Mouse (Mus musculus) kidney, postnatal 0 days (tissue): Measurements from ENCODE around the gene Mxra8. TPM values are rescaled to one million over a fixed set of nuclear protein-coding genes. Genes with fewer than 3 reads are reported as not detected.

Experiments
- ATAC-seq: fragments of 200-750 bp; cut with Nextera tagmentation; replicated peaks from 2 replicates; pipeline ENCODE4 v1.8.0; 2017; ENCODE audit warnings: low read depth, moderate number of reproducible peaks, moderate TSS enrichment, moderate library complexity; ENCODE audit not compliant: low FRiP score
- DNase-seq: peaks from one replicate; pipeline ENCODE4 v3.0.0-alpha.2; 2016; ENCODE audit warnings: low spot score
- H3K27ac ChIP-seq: fragments of 300-500 bp; sonication (generic); 2 replicates; pipeline ENCODE4 v1.5.1; 2014; ENCODE audit warnings: mild to moderate bottlenecking
- H3K27me3 ChIP-seq: fragments of 300-500 bp; sonication (generic); 2 replicates; pipeline ENCODE4 v1.6.1; 2014; ENCODE audit warnings: low read length, mixed read lengths; ENCODE audit not compliant: insufficient read depth
- H3K36me3 ChIP-seq: fragments of 300-500 bp; sonication (generic); 2 replicates; pipeline ENCODE4 v1.6.1; 2014; ENCODE audit warnings: low read length, mixed read lengths; ENCODE audit not compliant: insufficient read depth
- H3K4me1 ChIP-seq: fragments of 300-500 bp; sonication (generic); replicated peaks from 2 replicates; pipeline ENCODE4 v1.6.1; 2014; ENCODE audit warnings: antibody characterized with exemption, low read length, mixed read lengths; ENCODE audit not compliant: insufficient read depth
- H3K4me2 ChIP-seq: fragments of 300-500 bp; sonication (generic); 2 replicates; pipeline ENCODE4 v1.6.1; 2014; ENCODE audit warnings: mild to moderate bottlenecking, low read length, moderate library complexity, mixed read lengths
- H3K4me3 ChIP-seq: fragments of 300-500 bp; sonication (generic); replicated peaks from 2 replicates; pipeline ENCODE4 v1.5.1; 2014; ENCODE audit warnings: low read depth, low read length
- H3K9ac ChIP-seq: fragments of 300-500 bp; sonication (generic); 2 replicates; pipeline ENCODE4 v1.6.1; 2014; ENCODE audit warnings: low read depth, low read length
- H3K9me3 ChIP-seq: fragments of 300-500 bp; sonication (generic); replicated peaks from 2 replicates; pipeline ENCODE4 v1.6.1; 2016; ENCODE audit warnings: low read length, inconsistent platforms, mixed read lengths
- CTCF ChIP-seq: IDR thresholded peaks from 2 replicates; pipeline ENCODE4 v1.5.1; 2016; ENCODE audit warnings: antibody characterized with exemption, low read depth, mild to moderate bottlenecking, moderate library complexity
- WGBS: fragments of 180-500 bp; shearing (Covaris S2); extraction: QIAGEN DNeasy Blood & Tissue Kit; methylation state at CpG from one replicate; pipeline ENCODE4 v1.1.7; 2014; 5-methylcytosine and 5-hydroxymethylcytosine counted together
- polyA plus RNA-seq: library from polyadenylated mRNA; unstranded; fragments of >200 nt; fragmentation: Nextera tagmentation; extraction: Ambion mirVana; gene quantifications from 2 replicates; pipeline ENCODE4 v1.2.1, GENCODE M21; 2015

Mxra8 gene
- polyA plus RNA-seq, 1 experiment from 2014 or later: 100 TPM

DNA sequence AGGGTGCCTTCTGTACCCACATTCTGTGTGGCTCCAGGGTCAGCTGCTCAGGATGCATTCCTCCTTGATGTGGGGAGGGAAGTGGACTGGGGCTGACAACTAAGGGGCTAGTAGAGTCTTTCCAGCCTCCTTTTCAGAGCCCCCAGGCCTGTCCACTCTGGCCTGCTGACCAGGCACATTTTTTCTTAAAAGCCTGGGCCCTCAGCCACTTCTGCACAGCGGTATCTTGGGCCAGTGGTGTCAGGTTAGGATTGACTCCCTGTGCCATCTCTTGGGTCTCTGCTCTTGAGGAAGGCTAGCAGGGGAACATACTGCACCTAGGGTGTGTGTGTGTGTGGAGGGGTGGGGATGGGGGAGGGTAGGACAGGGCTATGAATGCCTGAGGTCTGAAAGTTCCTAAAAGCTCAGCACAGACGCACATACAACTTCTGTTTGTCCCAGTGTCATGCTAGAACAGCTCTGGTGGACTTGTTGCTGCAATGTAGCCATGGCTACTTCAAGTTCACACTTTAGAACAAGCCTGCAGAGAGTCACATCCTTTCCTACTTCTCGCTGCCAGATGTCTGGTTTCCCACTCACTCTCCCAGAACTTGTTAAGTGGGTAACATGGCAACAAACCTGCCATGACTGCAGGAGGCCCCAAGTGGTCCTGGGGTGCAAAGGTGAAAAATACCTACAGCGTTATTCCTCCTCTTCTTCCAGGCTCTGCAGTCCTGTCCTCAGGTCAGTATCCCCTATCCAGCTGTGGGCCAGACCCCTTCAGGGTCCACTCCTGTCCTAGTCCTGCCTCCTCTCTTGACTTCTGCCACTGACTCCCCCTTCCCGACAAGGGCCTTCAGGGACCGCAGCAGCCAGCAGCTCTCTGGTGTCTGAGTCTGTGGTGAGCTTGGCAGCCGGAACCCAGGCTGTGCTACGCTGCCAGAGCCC is 859 bp downstream of the Mxra8 start:
- Histone ChIP-seq H3K27ac (peak overlapping the region; percentile 91), H3K9ac (peak overlapping the region; percentile 54), H3K4me2 (peak overlapping the region; percentile 73), H3K4me3 (peak overlapping the region; percentile 47), H3K9me3 (no peaks in the 10 kb centered on the region), H3K36me3 (peaks cover 15% of the 10 kb centered on the region), H3K4me1 (peaks cover 13% of the 10 kb centered on the region; the same call in 1 of the 2 replicates), H3K27me3 (no peaks in the 10 kb centered on the region)
- ATAC-seq (peak; percentile 27; the same call in 1 of the 2 replicates), DNase-seq (no peak)
- 14% methylated on average over 8 of the region's 8 CpGs for WGBS
- TF ChIP-seq CTCF: no peak

DNA sequence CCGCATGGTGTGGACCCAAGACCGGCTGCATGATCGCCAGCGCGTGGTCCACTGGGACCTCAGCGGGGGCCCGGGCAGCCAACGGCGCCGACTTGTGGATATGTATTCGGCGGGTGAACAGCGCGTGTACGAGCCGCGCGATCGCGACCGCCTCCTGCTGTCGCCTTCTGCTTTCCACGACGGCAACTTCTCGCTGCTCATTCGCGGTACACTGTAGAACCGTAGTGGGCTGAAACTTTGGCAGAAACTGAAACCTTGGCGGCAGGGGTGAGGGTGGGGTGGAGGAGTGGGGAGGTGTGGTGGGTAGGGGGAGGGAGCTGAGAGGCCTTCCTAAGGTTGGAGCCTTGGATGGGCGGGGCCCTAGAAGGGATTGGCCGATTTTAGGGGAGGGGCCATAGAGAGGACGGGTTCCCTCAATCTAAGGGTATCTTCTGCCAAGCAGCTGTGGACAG is 1.5 kb downstream of the Mxra8 start:
- Histone ChIP-seq H3K4me1 (peaks cover 13% of the 10 kb centered on the region; the same call in 1 of the 2 replicates), H3K4me3 (peak overlapping the region; percentile 47), H3K27ac (no peak overlapping the region), H3K9me3 (no peaks in the 10 kb centered on the region), H3K4me2 (peak overlapping the region; percentile 73), H3K9ac (peak overlapping the region; percentile 54), H3K27me3 (no peaks in the 10 kb centered on the region), H3K36me3 (peaks cover 15% of the 10 kb centered on the region)
- peak; percentile 44 for ATAC-seq
- peak; percentile 55; the same call in 1 of the 2 replicates for TF ChIP-seq CTCF
- WGBS: under 1% methylated on average over 32 of the region's 32 CpGs
- DNase-seq: peak; percentile 85

DNA sequence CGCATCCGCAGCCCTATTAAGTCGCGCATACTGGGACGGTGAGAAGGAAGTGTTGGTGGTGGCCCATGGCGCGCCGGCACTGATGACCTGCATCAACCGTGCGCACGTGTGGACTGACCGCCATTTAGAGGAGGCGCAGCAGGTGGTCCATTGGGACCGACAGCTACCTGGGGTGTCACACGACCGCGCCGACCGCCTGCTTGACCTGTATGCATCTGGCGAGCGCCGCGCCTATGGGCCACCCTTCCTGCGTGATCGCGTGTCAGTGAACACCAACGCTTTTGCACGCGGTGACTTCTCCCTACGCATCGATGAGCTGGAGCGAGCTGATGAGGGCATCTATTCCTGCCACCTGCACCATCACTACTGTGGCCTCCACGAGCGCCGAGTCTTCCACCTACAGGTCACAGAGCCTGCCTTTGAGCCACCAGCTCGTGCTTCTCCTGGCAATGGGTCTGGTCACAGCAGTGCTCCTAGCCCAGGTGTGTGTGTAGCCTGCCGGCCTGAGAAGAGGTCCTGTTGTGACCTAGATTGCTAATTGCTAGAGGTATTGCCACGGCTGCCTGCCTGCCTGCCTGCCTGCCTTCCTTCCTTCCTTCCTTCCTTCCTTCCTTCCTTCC is 2.3 kb downstream of the Mxra8 start:
- Histone ChIP-seq H3K36me3 (peaks cover 15% of the 10 kb centered on the region), H3K4me3 (no peak overlapping the region; the same call in 1 of the 2 replicates), H3K27ac (no peak overlapping the region), H3K4me2 (peak overlapping the region; percentile 73), H3K27me3 (no peaks in the 10 kb centered on the region), H3K4me1 (peaks cover 16% of the 10 kb centered on the region; the same call in 1 of the 2 replicates), H3K9ac (no peak overlapping the region), H3K9me3 (no peaks in the 10 kb centered on the region)
- no peak for DNase-seq
- no peak for ATAC-seq
- TF ChIP-seq CTCF: no peak
- WGBS: 42% methylated on average over 38 of the region's 38 CpGs

DNA sequence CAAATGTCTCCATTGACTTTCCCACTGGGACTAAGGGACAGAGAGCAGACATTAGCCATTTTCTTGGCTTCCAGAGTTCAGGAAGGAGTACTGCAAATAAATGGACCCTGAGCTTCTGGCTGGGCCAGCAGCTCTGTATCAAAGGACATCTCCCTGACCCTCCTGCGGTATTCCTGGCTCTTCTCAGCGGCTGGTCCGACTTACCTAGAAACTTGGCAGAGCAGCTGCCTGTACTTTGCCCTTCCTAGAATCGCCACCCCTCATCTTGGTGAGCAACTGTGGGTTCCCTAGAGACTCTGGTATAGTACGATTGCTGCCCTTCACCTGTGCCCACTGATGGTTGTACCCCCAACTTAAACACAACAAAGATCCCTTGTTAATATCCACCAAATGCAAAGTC is 3.8 kb downstream of the Mxra8 start:
- H3K36me3 ChIP-seq: peaks cover 15% of the 10 kb centered on the region
- H3K9ac ChIP-seq: no peak overlapping the region
- H3K27ac ChIP-seq: no peak overlapping the region
- no peaks in the 10 kb centered on the region for H3K27me3 ChIP-seq
- peaks cover 21% of the 10 kb centered on the region; the same call in 1 of the 2 replicates for H3K4me1 ChIP-seq
- DNase-seq (no peak), ATAC-seq (no peak)
- no peaks in the 10 kb centered on the region for H3K9me3 ChIP-seq
- no peak overlapping the region for H3K4me3 ChIP-seq
- TF ChIP-seq CTCF: no peak
- no peak overlapping the region for H3K4me2 ChIP-seq
- WGBS: 92% methylated on average over 5 of the region's 5 CpGs

DNA sequence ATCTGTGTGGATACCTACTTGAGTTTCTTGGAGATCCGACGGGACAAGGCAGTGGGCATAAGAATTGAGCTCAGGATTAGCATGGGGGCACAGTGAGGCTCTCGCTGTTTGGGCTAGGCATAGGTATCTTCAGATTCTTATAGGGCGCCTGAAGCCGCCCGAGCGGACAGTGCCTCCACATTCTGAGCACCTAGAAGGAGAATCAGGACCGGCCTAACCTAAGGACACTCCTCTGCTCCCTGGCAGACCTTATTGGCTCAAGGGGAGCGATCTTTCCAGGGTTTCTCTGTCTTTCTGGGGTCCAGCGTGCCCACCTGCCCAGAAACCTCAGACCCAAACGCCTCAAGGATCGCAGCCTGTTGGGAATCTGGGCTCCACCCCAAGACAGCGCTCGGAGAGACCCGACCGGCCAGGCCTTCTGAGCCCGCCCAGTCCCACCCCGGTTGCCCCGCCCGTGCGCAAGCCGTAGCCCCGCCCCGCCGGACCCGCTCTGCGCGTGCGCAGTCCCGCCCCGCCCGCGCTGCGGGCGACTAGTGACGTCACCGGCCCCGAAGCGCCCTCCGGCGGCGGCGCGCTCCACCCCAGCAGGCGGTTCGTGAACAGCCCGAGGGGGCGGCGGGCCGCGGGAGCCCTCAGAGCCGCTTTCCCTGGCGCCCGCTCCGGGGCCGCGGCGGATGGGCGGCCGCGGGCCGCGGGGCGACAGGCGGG is 7.5 kb downstream of the Mxra8 start, which contains the start of gene Dvl1:
Gene Dvl1 (plus strand): TSS at position 532 of the 708 bp plus-strand sequence.
- peaks cover 17% of the 10 kb centered on the region for H3K4me1 ChIP-seq
- peak; percentile 88 for ATAC-seq
- H3K27ac ChIP-seq: peak within 1 kb of the TSS; percentile 79
- H3K9ac ChIP-seq: peak within 1 kb of the TSS; percentile 84
- no peaks in the 10 kb centered on the region for H3K27me3 ChIP-seq
- peak within 1 kb of the TSS; percentile 83 for H3K4me2 ChIP-seq
- H3K4me3 ChIP-seq: peak within 1 kb of the TSS; percentile 76
- 1% methylated on average over 65 of the region's 65 CpGs for WGBS
- no peaks in the 10 kb centered on the region for H3K9me3 ChIP-seq
- peaks cover 15% of the 10 kb centered on the region for H3K36me3 ChIP-seq
- TF ChIP-seq CTCF: peak; percentile 55; the same call in 1 of the 2 replicates
- DNase-seq: peak; percentile 90
